Mouse (Mus musculus) heart, postnatal 14 days (tissue): ENCODE measurements around the gene Cntn6. TPM values are rescaled to one million over a fixed set of nuclear protein-coding genes. Genes with fewer than 3 reads are reported as not detected.

Source experiments
- DNase-seq, 2 experiments: peaks; one replicate each; pipeline ENCODE4 v3.0.0; 2021 to 2022
- intact Hi-C: fragments of 180-260 bp; cut with DNase I; formaldehyde crosslinking; loops from one replicate; pipeline ENCODE4 v1.15.1; 2025
- long read RNA-seq, 2 experiments: library from polyadenylated mRNA; stranded (forward); transcript quantifications; one replicate each; pipeline ENCODE4 v2.0.0; 2021
- total RNA-seq, 2 experiments: library from RNA; stranded (reverse); gene quantifications; 2 replicates each; pipeline ENCODE4 v1.2.3; 2021

Gene Cntn6
- not detected for total RNA-seq
- long read RNA-seq, experiment 1, result 0 reads
- long read RNA-seq, experiment 2, result 0 reads

DNA sequence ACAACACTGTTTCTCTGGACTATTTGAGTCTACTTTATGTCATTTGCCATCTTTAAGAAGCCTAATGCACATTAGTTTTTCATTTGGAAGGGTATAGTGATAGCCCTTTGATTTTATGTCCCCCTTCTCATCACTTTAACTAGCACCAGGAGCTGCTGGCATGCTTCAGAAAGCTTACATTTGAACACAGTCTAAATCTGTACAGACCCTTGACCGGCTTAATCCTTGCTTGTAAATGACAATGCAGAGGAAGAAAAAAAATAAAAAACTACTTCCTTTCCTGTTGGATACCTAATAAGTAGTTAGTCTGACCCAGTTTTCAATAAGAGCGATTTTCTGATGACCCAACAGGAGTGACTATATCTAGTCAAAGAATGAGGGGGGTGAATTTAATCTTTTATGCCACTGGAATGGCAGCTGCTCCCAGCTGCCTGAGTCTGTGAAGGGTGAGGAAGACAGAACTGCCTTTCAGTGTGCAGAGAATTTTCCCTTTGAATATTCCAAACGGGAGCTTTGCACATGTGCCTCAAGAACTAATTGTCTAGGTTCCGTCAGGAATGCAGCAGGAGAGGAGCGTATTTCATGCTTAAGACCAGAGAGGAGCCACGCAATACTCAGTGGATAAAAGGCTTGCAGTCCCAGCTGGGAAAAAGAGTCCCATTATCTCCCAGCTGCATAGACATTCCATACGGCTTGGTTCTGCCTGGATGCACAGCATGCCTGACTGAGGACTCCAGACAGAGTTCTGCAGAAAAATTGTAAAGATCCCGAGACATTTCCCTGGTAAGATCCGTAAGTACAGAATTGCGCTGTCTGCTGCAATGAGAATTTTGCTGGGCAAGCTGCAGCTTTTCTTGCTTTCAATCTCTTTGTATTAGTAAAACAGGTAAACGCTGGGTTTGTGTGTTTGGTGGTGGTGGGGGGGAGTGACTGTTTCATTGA is at the start of gene Cntn6:
Cntn6 (plus strand) TSS at position 301 of the 942 bp plus-strand sequence.
- intact Hi-C loops, result no loop called here
- DNase-seq, result no peak

DNA sequence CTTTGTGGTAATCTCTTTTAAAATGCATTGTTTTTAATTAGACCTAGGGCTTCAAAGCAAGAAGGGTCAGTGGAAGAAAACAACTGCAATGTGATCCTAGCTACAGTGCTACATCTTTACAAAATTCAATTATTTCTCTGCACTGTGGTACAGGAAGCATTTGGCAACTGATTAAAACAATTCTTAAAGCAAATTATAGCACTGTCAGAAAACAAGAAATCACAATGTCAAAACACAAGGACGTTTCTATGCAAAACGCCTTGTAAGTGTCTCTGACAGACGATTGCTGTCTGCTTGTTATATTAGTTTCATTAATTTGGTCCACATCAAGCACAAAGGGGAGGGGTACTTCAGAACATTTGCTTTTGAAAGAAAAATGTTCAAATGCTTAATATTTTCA is 48.9 kb upstream of the Cntn6 start:
- DNase-seq, result no peak
- intact Hi-C loops, result no loop called here

DNA sequence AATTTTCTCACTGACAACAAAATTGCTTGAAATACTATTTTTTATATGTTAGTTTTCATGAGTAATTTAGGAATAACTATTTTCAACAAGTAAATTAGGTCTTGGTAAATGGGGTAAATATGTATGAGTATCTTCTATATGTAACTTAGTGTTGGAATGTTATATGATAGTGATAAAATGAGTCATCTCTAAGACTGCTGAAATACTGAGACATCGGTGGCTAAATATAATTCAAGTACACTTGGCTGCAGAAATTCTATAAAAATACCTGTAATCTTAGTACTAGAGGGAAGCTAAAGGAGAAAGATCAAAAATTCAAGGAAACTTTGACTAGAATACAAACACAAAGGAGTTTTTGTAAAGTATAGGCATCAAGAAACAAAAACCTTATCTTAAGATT is 21.9 kb upstream of the Cntn6 start:
- no peak for DNase-seq
- intact Hi-C loops, result no loop called here

DNA sequence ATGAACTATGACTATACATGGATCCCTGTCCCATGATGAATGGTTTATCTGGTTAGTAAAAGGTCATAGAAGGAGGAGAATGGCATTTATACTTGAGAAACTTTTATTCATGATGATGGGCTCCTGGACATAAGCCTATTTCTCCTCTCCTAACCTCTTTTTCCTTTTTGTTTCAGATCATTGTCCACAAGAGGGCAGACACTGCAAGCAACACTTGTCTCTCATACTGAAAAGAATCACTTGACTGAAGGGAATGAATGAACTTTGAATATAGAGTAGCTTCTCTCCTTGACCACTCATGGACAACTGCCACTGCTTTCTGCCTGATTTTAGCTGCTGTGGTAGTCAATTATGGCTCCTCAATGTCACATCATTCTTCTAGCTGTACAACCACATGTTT is 13.3 kb upstream of the Cntn6 start:
- intact Hi-C loops, result no loop called here
- no peak for DNase-seq

DNA sequence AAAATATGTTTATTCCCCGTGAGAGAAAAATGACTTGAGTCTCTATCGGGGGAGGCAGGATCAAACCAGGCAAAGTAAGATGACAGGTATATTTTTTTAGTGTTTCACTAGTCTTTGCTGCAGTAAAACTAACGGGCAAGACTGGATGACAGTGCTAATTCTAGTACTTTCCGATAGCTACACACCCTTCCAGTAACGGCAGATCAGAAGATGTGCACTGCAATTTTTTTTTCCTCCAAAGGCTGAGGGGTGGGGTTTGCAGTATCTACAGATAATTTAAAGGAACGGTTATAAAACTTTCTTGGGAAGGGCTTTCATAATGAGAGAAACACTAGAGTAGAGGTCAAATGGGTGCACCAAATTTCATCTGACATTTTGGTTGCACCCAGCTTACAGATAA is 869 bp downstream of the Cntn6 start:
- intact Hi-C loops, result no loop called here
- no peak for DNase-seq

DNA sequence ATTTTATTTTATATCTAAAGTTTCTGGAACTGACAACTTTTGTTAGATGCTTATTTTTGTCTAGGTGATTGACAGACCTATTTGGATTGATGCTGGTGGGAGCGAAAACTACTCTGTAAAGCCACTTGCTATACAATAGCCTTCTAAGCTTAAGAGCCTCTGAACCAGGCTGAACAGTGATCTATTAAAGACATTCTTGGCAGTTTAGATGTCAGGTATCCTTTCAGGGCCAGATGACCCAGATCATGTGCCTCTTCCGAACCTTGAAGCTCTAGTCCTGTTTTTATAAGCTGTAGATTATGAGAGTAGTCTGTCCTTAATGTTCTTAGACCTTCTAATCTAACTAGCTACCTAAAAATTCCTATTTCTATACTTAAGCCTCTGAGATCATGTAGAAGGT is 3.2 kb downstream of the Cntn6 start:
- no peak for DNase-seq
- intact Hi-C loops, result no loop called here

DNA sequence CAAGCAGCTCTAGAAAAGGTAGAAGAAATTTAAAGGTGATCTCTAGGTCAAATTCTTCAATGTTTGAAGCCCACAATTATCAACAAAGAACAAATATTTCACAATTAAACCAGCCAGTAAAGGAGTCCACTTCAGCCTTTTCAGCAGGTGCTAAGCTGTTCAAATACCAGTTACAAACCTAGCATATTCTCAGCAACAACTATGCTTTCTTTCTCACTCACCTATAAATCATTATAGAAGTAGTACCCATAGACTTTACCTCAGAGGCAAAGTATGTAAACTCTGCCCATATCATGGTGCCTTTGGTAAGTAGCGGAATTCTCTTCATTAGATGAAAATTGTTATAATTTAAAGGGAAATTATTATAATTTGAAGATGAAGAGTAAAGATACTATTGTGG is 71.4 kb downstream of the Cntn6 start:
- DNase-seq, result no peak
- intact Hi-C loops, result no loop called here

DNA sequence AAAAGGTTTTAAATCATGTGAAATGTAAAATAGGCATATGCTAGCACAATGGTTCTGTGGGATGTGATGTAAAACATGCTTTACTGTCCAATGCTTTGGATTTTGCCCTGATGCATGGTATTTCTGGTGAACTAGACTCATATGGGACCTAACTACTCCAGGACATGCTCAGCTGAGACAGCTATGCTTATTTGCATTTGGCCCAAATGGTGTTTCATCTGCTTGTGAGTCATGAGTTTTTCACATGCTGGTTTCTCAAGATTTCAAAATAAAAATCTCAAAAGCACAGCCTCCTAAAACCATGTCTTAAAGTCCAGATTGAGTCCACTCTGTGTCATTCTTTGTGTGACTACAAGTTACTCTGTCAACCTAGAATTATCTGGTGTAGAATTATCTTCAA is 77.0 kb downstream of the Cntn6 start:
- DNase-seq, result no peak
- intact Hi-C loops, result no loop called here

DNA sequence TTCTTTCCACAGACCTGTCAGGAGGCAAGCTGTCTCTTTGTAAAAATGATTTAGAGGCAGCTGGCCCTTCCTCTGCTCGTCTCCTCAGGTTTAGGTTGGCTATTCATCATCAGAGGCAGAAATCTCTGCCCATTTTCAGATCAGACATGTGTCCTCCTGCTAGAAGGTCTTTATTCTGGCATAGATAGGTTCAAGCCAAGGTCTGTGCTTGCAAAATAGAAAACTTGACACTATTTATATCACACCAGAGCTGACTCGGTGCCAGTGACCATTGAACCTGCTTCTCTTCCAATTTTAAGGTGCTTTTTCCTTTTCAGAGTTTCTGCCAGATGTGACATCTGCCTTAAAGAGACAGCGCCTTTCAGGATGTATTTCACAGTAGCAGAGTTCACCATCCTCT is 95.4 kb downstream of the Cntn6 start:
- DNase-seq, result no peak
- intact Hi-C loops, result no loop called here

DNA sequence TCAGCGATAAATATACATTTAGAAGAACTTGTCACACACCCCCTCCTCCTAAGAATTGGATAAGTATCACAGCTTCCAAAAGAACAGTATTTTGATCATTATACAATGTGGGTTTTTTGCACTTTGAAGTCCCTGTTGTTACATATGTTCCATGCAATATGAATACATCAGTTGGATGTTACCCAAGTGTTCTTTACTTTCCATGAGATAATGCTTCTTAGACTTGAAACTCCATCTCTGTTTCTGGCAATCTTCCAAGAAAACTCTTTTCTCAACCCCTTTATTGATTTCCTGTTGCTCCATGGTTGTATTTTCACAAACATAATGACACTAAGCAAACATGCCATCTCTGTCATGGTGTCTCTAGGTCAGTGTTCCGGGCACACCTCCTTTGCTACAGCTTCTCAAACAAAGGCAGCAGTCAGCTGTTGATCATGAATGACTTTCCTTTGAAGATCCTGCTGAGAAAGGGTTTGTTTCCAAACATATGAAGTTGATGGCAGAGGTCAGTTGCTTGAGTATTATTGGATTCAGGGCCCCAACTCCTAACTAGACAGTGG is 108.3 kb downstream of the Cntn6 start:
- intact Hi-C loops, result no loop called here
- no peak for DNase-seq

DNA sequence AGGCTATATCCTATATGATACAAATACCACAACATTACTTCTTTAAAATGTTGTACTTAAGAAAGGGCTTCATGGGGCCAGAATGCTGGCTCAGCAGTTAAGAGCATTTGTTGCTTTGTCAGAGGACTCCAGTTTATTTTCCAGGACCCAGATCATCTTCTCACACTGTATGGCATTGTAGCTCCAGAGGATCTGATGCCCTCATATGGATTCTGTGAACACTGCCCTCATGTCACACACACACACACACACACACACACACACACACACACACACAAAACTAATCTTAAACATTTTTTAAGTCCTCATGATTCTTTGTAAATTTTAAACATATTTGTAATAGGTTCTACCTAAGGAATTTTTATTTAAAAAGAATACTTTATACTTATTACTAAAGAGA is 110.3 kb downstream of the Cntn6 start:
- no peak for DNase-seq
- intact Hi-C loops, result no loop called here

DNA sequence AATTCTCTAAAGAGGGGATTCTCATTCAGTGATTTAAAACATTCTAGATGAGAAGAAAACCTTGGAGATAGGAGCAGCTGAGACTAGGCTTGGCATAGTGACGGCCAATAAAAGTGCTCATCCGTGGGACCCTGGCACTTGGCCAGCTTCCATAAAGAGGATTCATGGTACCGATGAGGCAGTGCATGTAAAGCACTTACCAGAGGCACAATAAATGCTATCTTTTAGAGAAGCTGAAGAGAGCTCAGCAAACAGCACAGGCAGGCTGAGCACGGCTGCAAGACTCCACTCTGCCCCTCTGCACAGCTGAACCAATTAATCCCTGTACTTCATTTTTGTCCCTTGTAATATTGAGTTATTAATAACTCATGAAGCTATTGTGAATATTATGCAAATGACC is 110.8 kb downstream of the Cntn6 start:
- intact Hi-C loops, result no loop called here
- DNase-seq, result no peak

DNA sequence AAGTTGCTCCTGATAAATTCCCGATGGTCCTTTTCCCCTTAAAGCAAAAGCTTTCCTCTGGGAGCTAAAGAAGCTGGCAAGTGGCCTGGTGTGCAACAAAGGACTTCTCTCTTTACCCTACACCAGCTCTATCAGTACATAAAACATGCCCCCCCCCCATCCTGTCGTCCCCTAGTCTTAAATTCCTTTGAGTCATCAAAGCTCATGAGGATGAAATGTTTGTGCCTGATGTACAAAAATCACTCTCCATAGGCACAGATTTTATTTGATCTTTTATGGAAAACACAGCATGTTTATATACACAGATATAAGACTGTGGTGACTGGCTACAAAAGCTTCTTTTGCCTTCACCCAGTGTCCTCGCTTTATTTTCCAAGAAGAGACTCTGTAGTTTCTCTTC is 112.6 kb downstream of the Cntn6 start:
- DNase-seq, result no peak
- intact Hi-C loops, result no loop called here

DNA sequence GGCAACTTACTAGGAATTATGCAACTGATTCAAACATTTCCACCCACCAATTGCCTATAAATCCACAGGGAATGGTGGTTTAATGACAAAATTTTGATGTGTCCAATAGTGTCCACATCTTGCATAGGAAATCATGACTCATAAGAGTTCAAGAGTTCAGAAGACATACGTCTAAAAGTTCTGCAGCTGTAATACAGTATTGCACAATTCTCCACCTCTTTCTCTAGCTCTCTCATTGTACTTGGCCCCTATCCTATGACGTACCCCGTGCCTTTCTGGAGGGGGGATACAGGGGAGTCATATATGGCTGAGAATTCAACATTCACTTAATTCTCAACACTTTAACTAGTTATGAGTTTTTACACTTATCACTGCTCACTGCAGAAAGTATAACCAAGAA is 160.9 kb downstream of the Cntn6 start:
- intact Hi-C loops, result no loop called here
- DNase-seq, result no peak

DNA sequence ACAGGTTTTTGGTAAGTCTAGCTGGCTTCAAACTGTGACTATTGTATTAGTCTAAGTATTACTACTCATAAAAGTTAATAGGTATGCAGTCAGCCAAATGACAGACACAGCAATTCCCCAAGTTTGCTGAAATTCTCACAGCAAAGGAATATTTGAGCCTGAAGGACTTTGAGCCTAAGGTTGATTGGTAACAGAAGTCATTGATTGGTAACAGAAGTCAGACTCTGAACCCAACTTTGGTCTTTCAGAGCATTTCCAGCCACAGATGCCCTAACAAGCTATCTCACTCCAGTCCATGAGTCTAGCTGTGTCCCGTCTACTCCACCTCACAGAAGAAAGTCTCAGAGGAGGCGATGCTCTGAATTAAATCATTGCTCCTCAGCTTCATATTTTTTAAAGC is 176.1 kb downstream of the Cntn6 start:
- intact Hi-C loops, result no loop called here

DNA sequence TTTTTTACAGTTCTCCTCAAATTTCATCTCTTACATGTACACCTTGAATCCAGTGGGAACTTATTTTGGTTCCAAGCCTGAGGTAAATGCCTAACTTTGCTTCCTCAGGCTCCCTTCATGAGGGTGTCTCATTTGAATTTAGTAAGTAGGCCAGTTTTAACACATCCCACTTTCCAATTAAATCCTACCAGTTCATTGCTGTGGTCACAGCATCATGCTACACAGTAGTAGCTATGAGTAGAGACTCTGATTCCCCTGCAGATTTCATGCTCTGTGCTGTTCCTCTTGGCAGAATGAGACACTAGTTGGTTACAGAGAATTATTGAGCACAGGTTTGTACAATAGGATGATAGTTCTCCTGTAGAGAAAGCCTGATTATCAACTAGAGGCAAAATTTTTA is 181.7 kb downstream of the Cntn6 start:
- no peak for DNase-seq
- intact Hi-C loops, result no loop called here

More for the DNA sequence above, 176.1 kb downstream of the Cntn6 start:
- DNase-seq, result no peak

DNA sequence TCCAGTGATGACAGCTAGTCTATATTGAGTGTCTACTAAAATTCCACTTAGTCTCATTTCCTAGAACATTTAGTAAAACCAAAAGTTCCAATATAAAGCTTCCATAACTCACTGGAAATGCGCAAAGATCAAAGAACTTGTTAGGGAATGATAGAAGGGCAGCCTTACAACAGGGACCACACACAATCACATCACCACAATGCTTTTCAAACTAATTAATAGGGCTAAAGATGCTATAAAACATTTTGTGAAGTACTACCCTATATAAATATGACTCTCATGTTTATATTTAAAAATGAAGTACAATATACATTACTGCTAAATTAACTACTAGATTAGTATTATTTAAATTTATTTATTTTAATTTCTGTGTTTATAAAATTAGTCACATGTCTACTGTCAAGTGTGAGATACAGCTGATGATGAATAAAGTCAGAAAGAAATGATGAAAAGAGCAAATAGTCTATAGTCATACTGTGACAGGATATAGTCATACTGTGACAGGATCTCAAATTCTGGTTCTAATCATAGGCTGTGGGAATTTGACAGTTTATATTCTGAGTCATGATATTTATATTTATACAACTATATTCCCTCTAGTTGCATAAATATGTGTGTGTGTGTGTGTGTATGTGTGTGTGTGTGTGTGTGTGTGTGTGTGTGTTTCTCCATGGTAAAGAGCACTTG is 187.4 kb downstream of the Cntn6 start:
- intact Hi-C loops, result no loop called here
- no peak for DNase-seq

DNA sequence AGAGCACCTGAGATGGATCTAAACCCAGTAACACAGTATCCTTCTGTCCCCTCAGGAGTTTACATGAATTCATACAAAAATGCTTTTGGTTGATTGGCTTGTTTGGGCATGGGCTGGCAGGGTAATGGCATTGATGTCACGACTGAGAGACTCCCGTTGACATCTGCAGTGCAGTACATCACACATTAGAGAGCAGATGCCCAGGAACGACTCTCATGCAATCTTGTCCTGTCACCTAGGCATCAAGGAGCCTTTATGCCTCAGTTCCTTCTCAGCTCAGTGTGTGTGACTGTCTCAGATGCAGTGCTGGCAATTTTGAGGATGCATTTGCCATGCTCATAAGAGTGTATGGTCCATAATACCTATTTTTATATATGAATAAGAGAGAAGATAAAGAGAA is 195.4 kb downstream of the Cntn6 start:
- intact Hi-C loops, result no loop called here
- no peak for DNase-seq

DNA sequence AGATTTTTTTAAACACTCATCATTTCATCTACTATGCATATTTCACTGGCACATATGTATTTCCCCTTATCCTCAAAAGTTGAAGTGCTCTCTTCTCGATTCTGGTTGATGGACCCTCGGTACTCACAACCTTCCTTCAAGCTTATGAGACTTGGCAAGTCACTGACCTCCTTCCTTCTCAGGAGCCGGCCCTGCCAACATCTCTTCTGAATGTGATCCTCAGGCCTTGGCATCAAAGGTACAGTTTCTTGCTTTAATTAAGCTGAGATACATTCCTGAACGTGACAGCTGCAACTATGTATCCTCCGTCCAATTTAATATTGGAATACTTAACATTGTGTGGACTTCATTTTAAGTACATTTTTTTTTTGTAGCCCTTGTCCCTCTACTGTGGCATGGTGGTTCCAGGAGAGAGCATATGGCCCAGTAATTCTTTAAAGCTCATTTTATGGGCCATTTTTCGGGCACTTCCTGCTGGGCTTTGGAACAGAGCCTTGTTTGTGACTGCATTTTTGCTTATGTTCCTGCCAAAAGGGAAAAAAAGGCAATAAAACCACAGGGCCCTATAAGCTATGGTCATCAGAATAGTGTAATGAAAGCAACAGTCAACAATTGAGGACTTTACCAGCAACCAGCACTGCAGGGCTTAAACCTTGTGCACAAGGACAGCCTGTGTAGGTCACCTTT is 196.0 kb downstream of the Cntn6 start:
- no peak for DNase-seq
- intact Hi-C loops, result no loop called here

DNA sequence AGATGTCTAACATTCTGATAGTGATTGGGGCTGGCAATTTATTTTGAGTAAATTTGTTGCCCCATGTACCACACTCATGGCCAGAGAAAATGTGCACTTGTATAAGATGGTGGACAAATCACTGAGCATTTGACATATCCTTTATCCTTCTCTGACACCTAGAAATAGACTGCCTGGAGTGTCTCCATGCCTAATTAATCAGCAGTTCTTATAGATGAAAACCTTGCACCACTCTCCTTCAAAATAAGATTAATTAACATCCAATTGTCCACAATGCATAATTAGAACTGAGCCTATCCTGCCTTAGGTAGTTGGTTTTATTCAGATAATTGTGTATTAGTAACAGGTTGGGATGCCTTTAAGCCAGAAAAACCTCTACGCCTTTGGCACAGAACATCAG is 236.0 kb downstream of the Cntn6 start:
- intact Hi-C loops, result no loop called here
- no peak for DNase-seq

DNA sequence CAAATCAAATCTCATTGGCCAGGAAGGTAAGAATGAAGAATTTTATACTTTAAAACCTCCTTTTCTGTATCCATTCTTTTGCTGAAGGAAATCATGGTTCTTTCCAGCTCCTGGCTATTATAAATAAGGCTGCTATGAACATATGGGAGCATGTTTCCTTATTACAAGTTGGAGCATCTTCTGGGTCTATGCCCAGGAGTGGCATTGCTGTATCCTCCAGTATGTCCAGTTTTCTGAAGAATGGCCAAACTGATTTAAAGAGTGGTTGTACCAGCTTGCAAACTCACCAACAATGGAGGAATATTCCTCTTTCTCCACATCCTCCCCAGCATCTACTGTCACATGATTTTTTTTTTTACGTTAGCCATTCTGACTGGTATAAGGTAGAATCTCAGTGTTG is 241.7 kb downstream of the Cntn6 start:
- DNase-seq, result no peak
- intact Hi-C loops, result no loop called here
